Mouse (Mus musculus) small intestine, adult 2 months (tissue): ENCODE results near the gene Gpr26. TPM values are rescaled to one million over a fixed set of nuclear protein-coding genes. Genes with fewer than 3 reads are reported as not detected.

ENCODE experiments used
- H3K27ac ChIP-seq: fragments of 200-500 bp; 2 replicates; pipeline ENCODE4 v1.5.1; 2012; ENCODE audit warnings: low read depth, low read length, control low read depth, inconsistent platforms; ENCODE audit not compliant: insufficient read depth
- H3K27me3 ChIP-seq: fragments of 200-500 bp; 2 replicates; pipeline ENCODE4 v1.6.1; 2012; ENCODE audit warnings: mild to moderate bottlenecking, moderate library complexity, low read length, inconsistent platforms; ENCODE audit not compliant: control insufficient read depth, insufficient read depth
- H3K36me3 ChIP-seq: fragments of 200-500 bp; 2 replicates; pipeline ENCODE4 v1.6.1; 2012; ENCODE audit warnings: mild to moderate bottlenecking, low read length, control low read depth, inconsistent platforms; ENCODE audit not compliant: control insufficient read depth, insufficient read depth
- H3K4me1 ChIP-seq: fragments of 200-500 bp; 2 replicates; pipeline ENCODE4 v1.6.1; 2012; ENCODE audit warnings: low read length, inconsistent platforms, mixed read lengths; ENCODE audit not compliant: control insufficient read depth, insufficient read depth, insufficient read length
- H3K4me3 ChIP-seq: fragments of 200-500 bp; 2 replicates; pipeline ENCODE4 v1.5.1; 2012; ENCODE audit warnings: low read depth, mild to moderate bottlenecking, control low read depth, inconsistent platforms, low read length, moderate library complexity
- CTCF ChIP-seq: fragments of 200-500 bp; IDR thresholded peaks from 2 replicates; pipeline ENCODE4 v1.5.1; 2012; ENCODE audit warnings: low read depth, mild to moderate bottlenecking, control low read depth, inconsistent platforms, low read length, moderate library complexity, mixed read lengths; ENCODE audit not compliant: insufficient replicate concordance, insufficient read length; ENCODE audit errors: extremely low read depth
- POLR2A ChIP-seq: fragments of 200-500 bp; IDR thresholded peaks from 2 replicates; pipeline ENCODE4 v1.6.1; 2012; ENCODE audit warnings: low read depth, mild to moderate bottlenecking, control low read depth, inconsistent platforms, low read length, moderate library complexity
- WGBS: fragments of 180-500 bp; shearing (Covaris S2); methylation state at CpG from one replicate; pipeline ENCODE4 v1.1.7; 2018; 5-methylcytosine and 5-hydroxymethylcytosine counted together
- polyA plus RNA-seq: library from polyadenylated mRNA; depleted of rRNA; stranded (reverse); fragments of >200 nt; gene quantifications from 2 replicates; pipeline ENCODE4 v1.2.3, GENCODE M21; 2012; rRNA removed

Gene Gpr26
- polyA plus RNA-seq, 1 experiment, result not detected

- TF ChIP-seq POLR2A (no peak), CTCF (no peak)
- H3K4me1 ChIP-seq, result no peaks in the 10 kb centered on the region
- 69% methylated on average over 6 of the region's 6 CpGs for WGBS
- H3K27ac ChIP-seq, result no peak overlapping the region
- H3K36me3 ChIP-seq, result no peaks in the 10 kb centered on the region
- no peak overlapping the region for H3K4me3 ChIP-seq
- H3K27me3 ChIP-seq, result no peaks in the 10 kb centered on the region
Observed at GRCm38 (mm10) chr7:132025591-132025990, 59.3 kb downstream of the Gpr26 start.

GRCm38 (mm10) chr7:132026671-132027070 lies 60.4 kb downstream of the Gpr26 start:
- TF ChIP-seq POLR2A, result no peak
- no peak for TF ChIP-seq CTCF
- no peak overlapping the region for H3K4me3 ChIP-seq
- no peaks in the 10 kb centered on the region for H3K36me3 ChIP-seq
- WGBS, result 62% methylated on average over 6 of the region's 6 CpGs
- H3K4me1 ChIP-seq, result no peaks in the 10 kb centered on the region
- no peak overlapping the region for H3K27ac ChIP-seq
- H3K27me3 ChIP-seq, result no peaks in the 10 kb centered on the region

- Histone ChIP-seq H3K36me3 (no peaks in the 10 kb centered on the region), H3K4me3 (no peak overlapping the region), H3K27ac (no peak overlapping the region), H3K4me1 (no peaks in the 10 kb centered on the region), H3K27me3 (no peaks in the 10 kb centered on the region)
- TF ChIP-seq POLR2A (no peak), CTCF (no peak)
- 39% methylated on average over 6 of the region's 6 CpGs for WGBS
Observed at GRCm38 (mm10) chr7:132031940-132032531, 65.8 kb downstream of the Gpr26 start.

Other genes starting within 250 kb of the Gpr26 start
- gene Cpxm2, start 188.3 kb downstream of the Gpr26 start, polyA plus RNA-seq, result 2.0 and 5.9 TPM in 2 replicates